Mouse (Mus musculus): ENCODE data around the gene Zfp64. TPM values are rescaled to one million over a fixed set of nuclear protein-coding genes. Genes with fewer than 3 reads are reported as not detected.

Gene Zfp64
- polyA plus RNA-seq, 3 experiments from 2014 or later = 21.5 to 28.4 (median 24.7) TPM

DNA sequence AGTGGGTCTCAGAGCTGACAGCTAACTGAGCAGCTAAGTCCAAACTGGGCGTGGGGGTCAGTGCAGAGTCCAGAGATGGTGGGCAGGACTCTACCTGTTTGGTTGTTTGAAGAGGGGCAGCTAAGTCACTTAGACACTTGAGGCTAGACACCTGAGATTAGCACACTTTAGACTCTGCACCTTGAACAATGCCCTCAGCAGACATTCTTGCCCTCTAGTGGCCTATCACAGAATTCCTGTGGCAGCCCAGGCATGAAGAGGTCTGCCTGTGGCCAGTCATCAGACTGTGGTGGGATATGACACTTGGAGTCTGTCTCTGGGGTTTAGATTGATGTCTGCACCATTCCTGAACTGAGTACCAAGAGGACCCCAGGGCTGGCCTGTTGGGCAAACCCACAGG, 7.7 kb downstream of the Zfp64 start:
- ATAC-seq = no peak

DNA sequence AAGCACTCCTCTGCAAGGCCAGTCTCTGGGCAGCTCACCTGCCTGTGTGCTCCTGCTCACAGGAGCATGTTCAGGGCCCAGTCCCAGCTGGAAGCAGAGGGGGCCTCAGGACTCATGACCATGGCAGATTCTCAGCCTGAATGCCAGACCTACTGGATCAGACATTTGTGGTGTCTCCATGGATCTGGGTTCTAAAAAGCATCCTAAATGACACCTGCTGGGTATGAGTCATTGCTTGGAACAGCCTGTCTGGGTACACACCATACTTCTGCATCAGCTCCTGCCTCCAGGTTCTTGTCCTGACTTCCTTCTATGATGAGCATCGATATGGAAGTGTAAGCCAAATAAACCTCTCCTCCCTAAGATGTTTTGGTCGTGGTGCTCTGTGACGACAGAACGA, 11.4 kb downstream of the Zfp64 start:
- no peak for ATAC-seq

DNA sequence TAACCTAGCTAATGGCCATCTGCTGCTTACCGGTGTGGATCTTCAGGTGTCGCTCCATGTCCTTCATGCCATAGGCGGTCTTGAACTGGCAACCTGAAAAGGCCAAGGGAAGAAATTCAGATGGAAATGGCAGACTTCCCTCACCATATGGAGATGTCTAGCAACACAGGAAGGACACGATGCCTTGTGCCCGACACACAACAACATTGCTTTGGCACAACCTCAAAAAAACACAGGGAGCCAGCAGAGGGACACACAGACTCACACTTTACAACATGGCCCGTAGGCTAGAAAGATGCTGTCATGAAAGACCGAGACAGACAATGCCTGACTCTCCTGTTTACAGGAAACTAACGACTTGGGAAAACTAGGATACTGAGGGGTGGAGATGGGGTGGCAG, 15.4 kb downstream of the Zfp64 start:
- ATAC-seq = no peak

DNA sequence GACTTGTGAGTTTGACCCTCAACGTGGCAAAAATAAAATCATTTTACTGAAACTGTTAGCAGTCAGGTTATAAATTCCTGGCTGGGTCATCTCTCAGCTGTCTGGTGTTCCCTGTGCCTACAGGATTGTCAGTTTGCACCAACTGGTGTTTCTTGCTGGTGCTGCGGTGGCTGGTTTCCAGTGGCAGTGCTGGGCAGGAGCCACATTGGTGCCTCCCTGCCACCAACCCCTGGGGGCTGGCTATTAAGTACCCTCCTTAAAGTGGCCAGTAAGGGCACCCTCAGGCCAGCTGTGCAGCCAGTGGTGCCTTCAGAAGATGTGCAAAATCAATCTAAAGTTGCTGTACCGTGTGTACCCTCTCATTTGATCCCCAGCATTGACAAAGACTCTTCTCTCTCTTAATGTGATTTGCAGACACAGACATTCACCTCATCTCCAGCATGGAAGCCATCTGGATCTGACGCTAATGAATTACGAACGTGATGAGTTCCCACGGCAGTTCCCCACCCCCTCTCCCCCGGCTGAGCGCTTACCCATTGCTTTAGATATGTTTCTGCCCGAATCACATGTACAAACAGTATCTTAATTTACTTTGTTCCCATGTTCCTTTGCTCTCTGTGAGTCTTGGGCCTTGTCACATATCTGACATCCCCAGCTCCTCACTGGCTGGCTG, 16.0 kb downstream of the Zfp64 start:
- ATAC-seq = no peak

DNA sequence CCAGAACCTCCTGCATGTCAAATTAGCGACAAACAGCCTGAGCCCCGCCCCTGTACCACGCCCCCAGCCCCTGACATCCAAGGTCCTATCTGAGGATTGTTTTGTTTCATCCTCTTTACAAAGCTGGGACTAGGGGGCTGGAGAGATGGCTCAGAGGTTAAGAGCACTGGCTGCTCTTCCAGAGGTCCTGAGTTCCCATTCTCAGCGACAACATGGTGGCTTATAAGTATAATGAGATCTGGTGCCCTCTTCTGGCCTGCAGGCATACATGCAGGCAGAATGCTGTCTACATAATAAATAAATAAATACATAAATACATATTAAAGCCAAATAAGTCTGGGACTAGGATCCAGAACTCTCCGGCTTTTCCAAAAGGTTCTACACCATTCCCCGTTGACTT, 18.5 kb downstream of the Zfp64 start:
- ATAC-seq = no peak

DNA sequence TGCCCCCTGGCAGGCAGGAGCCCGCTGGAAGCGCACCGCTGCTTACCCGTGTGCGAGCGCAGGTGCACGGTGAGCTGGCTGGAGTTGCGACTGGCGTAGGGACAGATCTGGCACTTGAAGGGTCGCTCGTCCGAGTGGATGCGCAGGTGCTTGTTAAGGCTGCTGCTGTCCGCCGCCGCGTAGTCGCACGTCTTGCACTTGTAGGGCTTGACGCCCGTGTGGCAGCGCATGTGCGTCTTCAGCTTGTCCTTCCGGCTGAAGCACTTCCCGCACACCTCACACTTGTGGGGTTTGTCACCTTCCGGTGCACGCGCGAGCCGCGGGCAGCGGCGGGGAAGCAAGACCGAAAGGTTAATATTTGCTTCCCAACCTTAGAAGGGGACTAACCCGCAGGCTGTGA, 20.2 kb downstream of the Zfp64 start:
- no peak for ATAC-seq

DNA sequence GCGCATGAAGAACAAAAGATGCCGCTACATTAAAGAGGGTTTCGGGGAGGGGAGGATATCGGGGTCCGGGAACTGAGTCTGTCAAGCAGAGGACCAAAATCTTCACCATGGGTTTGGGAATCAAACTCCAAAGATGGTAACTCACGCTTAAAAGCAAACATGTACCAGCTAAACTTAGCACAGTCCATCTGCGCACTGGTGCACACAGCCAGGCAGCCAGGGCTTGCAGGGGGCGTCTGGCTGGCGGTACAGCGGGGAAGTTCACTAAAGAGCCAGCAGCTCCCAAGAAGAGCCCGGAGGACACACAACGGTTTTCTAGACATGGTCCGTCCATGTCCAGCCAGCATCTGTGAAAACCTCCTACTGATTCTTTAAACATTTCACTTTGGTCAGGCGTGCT, 23.7 kb downstream of the Zfp64 start:
- ATAC-seq = no peak

DNA sequence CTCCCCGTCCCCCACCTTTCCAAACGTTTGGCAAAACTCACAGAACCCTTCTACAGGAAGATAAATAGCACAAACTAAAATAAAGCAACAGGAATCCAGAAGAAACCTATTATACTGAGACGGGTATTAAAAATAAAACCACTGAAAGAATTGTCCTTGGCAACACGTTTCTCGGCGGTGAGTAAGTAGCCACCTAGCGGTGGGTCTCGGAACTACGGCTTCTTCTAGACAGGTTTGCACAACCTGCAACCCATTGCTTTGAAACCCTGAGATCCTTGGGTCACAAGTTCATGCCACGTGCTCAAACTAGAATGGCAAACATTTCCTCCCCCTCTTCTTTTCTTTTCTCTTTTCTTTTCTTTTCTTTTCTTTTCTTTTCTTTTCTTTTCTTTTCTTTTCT, 25.7 kb downstream of the Zfp64 start:
- no peak for ATAC-seq

DNA sequence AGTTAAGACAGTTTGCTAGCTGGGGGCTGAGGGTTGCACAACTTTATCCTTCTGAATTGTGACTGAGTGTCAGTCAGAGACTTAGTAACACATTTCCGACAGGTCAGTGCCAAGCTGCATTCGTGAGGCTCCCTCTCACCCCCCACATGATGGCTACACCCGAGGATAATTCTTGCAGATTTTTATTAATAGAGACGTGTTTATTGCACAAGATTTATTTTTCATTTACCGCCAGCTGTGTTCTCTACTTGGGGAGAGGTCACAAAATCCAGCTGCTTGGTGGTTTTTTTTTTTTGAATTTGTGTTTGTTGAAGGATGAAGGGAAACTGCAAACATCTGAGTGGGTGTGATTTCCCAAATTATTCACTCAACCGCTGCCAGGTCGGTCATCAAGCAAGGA, 28.0 kb downstream of the Zfp64 start:
- no peak for ATAC-seq

DNA sequence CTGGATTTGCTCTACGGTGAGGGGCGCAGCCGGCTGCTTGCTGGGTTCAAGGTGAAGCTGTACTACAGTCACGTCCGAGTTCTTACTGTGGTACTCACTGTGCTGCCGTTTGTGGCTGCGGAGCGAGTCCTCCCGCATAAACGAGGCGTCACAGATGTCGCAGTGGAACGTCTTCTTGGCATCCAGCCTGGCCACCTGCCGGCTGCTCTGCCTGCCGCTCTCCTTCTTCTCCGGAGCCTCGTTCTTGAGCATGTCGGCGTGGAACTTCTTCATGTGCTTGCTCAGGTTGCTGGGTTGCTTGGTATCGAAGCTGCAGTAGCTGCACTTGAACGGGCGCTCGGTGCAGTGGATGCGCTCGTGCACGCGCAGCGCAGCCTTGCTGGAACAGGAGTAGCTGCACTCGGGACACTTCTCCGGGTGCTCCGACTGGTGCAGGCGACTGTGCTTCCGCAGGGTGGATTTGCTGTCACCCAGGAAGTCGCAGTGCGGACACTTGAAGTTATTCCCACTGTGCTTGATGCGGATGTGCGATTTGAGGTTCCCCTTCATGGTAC, 29.1 kb downstream of the Zfp64 start:
- ATAC-seq = no peak

DNA sequence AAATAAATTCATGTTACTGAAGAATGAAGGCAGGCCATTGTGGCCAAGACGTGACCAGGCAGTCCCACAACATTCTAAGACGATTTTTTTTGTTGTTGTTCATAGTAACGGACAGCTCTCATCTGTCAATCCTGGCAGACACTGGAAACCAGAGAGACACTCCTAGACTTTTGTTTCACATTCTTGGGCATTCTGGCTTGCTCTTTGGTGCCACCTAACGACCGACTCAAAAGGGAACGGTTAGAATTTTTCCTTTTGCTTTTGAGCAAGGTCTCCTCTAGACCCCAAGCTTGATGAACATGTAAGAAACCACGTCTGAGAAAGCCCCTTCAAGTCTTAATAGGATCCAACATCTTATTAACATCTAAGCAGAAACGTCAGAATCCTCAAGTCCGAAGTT, 31.7 kb downstream of the Zfp64 start:
- ATAC-seq = no peak

DNA sequence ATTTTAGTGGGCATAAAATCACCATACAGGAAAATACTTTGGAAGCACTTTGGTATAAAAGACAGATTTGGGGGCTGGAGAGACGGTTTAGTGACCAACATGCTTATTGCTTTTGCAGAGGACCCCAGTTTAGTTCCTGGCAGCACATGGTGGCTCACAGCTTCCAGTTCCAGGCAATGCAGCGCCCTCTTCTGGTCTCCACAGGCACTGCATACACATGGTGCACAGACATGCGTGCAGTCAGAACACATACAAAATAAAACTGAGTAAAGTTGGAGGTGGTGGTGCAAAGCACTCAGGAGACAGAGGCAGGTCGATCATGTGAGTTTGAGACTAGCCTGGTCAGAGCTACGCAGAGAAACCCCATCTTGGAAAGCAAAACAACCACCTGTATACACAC, 32.9 kb downstream of the Zfp64 start:
- ATAC-seq = no peak

DNA sequence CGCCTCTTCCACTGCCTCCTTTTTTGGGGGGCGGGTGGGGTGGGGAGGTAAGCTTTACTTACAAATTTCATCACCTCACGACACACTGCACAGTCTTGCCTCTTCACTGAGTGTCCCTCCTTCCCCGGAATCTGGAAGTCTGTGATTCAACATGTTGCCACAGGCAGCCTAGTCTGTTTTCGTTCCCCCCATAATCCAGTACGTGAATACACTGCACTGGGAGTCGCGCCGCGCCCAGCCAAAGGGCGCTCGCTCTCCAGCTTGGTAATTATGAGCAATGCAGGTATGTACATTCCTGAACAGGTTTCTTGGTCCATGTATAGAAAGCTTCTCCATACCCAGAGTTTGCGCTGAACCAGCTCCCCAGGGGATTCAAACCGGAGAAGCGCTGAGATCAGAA, 35.4 kb downstream of the Zfp64 start:
- no peak for ATAC-seq

DNA sequence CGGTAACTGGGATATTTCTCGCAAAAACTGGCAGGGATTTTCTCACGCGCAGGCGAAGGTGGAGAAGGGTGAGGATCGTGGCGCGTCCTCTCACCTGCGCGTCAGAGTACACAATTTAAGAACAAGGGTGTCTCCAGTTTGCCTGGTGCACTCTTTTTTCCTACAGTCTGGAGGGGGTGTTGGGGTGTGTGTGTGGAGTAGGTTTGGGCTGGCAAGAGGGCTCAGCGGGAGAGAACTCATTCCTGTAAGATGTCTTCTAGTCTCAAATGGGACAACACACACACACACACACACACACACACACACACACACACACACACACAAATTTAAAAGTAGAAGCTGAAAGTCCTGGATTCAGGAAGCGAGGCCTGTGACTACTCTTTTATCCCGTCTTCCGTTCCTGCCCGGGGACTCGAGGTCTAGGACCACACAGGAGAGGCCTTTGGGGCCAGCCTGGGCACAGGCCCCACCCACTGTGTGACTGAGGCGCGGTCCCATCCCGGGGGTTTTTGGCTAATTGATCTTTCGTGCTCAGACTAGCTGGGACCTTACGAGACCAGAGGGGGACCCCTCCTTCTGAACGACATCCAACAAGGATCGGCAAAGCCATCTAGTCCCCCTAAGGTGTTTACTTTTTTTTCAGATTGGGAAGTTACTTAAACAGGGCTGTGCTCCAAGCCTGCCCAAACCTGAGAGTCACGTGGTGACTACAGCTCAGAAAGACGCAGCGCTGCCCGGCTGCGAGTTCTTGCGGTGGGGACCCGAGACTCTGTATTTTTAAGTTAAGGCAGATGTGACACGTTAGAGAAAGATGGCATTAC, 42.3 kb downstream of the Zfp64 start:
- no peak for ATAC-seq

DNA sequence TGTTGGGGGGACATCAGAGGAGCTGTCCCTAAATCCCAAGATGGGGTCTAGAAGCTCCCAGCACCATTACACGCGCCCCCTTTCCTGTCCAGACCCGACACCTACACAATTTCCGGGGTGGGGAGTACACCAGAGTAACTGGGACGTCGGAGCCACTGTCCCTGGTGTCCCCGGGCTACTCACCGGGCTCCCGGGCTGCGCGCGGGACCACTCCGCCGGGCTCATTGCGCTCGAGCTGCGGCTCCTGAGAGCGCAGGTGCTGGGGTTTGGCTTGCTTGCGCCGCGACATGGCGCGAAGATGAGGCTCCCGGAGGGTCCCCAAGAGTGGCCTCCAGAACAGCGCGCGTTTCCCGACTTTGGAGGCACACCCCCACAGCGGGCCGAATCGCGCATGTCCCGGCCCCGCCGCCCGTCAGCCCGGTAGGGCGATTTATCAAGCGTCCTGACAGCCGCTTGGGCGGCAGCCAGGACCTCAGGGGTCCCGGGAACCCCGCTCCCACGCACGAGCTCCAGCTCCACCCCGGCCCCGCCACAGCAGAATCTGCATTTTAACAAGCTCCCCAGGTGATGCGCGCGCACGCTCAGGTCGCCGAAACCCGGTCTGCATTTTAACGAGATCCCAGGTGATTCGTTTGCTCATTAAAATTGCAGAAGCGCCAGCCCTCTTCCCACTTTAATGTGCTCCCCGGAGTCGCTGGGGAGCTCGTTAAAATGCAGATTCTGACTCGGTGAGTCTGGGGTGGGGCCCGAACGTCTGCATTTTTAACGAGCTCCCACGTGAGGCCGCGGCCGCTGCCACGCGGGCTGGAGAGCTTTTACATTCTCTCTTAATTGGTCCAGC, 43.1 kb downstream of the Zfp64 start:
- ATAC-seq = no peak

DNA sequence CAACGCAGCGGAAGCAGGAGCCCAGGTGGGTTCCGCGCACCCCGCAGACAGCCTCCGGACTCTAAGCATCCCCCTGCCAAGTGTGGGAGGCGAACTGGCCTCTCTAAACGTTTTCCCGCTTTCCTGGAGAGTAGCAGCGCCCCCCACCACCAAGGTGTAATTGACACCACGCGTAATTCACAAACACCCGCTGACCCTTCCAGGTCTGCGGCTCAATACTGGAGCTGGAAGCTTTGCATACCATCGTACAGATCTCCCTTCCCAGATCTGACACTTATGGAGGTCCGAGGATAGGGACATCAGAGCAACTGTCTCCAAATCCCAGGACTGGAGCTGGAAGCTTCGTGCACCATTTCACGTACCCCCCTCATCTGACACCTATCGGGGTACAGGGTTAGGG, 43.9 kb downstream of the Zfp64 start:
- ATAC-seq = no peak

DNA sequence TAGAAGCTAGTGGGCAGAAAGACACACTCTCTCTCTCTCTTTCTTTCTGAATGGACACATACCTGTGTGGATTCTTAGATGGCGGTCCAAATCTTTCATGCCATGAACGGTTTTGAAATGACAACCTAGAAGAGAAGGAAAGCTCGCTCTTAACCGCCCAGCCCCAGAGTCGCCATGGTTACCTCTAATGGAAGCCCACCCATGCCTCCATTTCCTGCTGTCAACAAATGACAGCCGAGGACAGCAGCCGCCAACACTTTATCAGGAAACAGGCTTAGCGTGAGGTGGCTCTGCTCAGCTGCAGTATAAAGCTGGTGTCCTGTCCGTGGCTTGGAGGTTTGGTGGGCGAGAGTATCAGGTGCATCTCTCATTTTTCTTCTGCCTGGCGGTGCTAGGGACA, 49.4 kb downstream of the Zfp64 start:
- no peak for ATAC-seq

DNA sequence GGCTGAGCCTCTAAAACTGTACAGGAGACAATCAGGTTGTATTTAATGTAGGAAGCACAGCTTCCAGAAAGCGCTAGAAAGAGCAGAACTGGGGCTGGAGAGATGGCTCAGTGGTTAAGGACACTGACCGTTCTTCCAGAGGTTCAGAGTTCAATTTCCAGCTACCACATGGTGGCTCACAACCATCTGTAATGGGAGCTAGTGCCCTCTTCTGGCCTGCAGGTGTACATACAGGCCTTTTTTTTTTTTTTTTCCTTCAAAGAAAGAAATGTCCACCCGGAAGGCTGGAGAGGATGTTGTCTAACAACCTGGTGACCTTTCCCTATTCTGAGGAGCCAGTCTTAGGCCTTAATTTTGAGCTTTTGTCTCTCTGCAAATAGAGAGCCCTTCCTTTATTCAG, 50.5 kb downstream of the Zfp64 start:
- ATAC-seq = no peak

DNA sequence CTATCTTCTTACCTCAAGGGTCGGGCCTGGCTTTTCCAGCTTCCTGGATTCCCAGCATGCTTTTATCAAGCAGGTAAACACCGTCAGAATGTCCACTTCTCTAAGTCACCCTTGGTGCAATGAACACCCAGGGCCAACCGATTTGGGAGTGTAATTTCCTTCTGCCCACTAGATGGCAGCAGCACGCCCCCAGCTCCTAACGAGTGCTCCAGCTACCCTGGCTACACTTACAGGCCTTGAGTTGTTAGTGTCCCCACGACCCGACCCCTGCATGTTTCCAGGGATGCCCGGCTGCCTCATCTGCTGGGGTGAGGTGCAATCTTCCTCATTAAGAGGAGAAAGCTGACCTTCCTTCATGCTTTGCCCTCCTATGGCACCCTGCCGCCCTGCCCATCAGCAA, 51.2 kb downstream of the Zfp64 start:
- no peak for ATAC-seq

DNA sequence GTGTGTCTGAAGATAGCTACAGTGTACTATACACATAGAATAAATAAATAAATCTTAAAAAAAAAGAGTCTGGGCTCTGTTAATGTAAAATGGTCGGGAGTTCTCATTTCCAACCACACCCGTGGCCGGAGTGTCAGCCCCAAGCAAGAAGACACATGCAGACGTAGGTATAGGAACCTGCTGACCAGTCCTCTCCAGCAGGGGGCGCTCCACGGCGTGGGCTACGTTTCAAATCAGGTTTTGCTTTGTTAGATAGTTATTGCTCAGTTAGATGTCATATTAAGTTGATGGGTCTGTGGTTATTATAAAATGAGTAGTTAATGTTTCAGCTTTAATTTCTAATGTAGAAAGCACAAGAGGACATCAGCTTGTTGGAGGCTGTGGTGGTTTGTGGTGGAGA, 52.8 kb downstream of the Zfp64 start:
- no peak for ATAC-seq

DNA sequence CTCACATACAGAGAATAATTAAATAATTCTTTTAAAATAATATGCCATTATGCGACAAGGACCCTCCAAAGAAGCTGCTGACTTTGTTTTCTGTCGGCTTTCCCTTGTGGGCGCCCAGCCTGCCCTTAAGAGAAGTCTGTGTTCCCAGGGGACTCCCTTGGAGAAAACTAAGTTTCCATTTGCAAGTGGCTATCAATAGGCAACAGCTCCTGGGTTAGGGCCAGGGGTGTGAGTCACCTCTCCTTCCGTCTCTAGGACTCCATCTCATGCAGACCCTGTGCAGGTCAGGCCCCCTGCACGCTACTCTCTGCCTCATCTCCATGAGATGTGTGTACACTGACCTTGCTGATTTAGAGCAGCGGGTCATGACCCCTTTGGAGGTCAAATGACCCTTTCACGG, 57.5 kb downstream of the Zfp64 start:
- ATAC-seq = no peak

DNA sequence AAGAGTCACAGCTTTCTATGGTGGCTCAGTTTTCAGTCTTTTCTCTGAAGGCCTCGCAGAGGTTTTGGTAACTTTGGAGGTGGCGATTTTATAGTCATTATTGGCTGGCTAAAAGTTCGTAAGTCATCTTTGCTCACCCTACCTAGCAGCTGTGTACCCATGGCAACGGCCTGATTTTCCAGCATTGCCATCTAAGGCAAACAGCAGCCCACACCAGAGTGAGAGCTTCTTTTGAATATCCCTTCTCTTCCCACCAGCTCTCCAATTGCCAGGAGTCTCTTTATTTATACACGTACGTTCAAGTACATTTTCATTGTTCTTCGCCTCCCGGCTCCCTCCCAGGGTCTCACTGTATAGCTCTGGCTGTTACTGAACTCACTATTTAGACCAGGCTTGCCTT, 59.9 kb downstream of the Zfp64 start:
- ATAC-seq = no peak

DNA sequence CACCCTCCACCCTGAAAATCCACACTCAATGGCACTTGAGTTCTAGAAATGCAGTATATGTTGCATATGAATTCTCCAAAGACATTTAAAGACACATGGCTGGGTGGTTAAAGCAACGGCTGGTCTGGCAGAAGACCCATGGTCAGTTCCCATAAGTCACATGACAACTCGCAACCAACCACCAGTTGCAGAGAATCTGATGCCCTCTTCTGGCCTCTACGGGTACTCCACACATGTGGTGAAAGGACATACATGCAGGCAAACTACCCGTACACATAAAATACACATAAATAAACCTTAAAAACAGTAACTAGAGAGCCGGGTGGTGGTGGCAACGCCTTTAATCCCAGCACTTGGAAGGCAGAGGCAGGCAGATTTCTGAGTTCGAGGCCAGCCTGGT, 60.6 kb downstream of the Zfp64 start:
- ATAC-seq = no peak
